Mouse (Mus musculus) thymus, postnatal 0 days (tissue): ENCODE data around the gene Gm17657. TPM values are rescaled to one million over a fixed set of nuclear protein-coding genes. Genes with fewer than 3 reads are reported as not detected.
A peak's percentile ranks its signal among the peaks of the same experiment; 100 is the strongest.
"Not testable (repeated sequence)": the region's sequence is repeated elsewhere in the genome, so short reads cannot be mapped to it uniquely, and the experiment has no call there.

ENCODE experiments used
- DNase-seq: peaks from one replicate; pipeline ENCODE4 v3.0.0-alpha.2; 2015; ENCODE audit warnings: low spot score
- polyA plus RNA-seq: library from polyadenylated mRNA; unstranded; fragments of >200 nt; fragmentation: Nextera tagmentation; extraction: Ambion mirVana; gene quantifications from 2 replicates; pipeline ENCODE4 v1.2.1, GENCODE M21; 2015

Gm17657 gene
- polyA plus RNA-seq, 1 experiment from 2014 or later: not detected

DNA sequence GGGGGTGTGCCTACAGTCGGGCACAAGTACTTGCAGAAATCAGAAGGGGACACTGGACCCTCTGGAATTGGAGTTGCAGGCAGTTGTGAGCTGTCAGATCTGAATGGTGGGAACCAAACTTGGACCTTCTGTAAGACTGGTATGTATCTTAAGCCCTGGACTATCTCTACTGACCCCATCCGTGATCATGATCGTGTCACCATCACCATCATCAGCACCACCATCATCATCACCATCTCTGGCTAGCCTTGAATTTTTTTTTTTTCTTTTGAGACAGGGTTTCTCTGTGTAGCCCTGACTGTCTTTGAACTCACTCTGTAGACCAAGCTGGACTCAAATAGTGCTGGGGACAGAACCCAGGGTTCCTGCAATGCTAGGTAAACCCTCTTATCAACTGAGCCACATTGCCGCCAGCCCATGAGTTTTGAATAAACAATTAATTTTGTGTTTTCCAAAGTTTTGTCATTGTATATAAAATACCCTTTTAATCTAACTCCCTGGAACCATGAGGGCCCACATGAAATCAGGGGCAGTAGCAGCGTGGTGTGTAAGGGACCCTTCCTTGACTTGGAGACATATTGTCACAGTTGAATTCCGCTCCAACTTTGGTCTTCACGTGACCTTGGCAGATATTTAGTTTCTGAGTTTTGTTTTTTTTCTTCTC lies 47.3 kb downstream of the Gm17657 start:
- no peak for DNase-seq

DNA sequence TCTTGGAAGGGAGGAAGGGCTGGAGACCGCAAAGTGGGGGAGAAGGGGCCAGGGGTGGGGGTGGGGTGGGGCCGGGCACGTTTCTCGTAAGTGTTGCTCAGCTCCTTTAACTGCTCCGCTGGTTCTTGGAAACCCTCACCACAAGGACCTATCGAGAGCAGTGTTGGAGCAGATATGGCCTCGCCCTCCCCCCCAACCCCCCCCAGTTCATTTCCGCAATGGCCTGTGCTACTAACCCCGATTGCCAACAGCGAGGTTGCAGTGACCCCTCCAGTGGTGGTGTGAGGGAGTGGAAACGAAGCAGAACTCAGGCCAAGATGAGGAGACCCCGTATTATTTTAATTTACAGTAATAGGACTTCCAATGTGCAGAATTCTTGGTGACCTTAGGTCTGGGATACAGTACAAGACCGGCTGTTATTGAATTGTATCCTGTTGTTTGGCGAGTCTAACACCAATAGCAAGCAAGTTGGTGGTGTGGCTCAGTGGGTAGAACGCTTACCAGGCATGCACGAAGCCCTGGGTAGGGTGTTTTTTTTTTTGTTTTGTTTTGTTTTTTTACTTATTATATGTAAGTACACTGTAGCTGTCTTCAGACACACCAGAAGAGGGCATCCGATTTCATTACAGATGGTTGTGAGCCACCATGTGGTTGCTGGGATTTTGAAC lies 48.5 kb downstream of the Gm17657 start:
- peak; percentile 42 for DNase-seq

DNA sequence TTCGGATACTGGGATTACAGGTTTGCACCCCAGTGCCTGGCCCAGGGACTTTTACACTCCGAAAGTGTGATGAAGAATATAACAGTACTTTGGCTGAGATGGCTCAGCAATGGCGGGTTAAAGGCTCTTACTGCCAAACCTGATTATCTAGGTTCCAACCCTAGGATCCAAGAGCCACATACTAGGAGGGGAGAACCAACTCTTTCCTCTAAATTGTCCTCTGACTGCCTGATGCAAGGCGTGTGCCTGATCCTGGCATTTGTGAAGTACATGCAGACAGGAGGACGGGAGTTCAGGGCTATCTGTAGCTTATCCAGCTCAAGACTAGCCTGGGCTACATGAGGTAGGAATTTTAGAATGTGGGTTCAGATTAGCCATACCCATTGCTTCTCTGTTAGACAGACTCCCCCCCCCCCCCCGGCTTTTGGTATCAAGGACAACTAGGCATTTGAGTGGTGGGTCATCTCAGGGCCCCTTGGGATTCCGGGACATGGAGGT lies 49.1 kb downstream of the Gm17657 start:
- no peak for DNase-seq

DNA sequence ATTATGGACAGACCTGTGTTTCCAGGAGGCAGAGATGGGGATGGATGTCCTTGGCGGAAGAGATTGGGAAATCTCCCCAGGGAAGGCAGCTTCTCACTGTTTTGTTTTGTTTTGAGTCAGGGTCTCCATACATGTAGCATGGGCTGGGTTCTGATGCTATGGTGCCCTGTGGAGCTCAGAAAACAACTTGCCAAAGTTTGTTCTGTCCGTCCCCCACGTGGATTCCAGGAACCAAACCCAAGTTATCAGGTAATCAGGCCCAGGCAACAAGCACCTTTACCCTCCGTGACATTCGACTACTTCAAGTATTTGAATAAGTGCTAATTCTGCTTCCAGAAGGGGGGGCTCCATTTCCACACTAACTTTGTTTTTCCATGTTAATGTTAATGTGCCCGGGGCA lies 49.9 kb downstream of the Gm17657 start:
- DNase-seq: no peak

DNA sequence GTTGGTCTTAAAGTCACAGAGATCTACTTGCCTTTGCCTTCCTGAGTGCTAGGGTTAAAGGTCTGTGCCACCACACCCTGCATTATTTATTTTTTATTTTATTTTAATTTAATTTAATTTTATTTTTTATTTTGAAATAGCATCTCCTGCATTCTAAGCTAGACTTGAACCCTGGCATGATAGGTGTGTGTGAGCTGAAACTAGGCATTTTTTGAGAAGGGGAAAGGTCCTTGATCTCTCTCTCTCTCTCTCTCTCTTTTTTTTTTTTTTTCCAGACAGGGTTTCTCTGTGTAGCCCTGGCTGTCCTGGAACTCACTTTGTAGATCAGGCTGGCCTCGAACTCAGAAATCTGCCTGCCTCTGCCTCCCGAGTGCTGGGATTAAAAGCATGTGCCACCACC lies 50.5 kb downstream of the Gm17657 start:
- DNase-seq: not testable (repeated sequence)

DNA sequence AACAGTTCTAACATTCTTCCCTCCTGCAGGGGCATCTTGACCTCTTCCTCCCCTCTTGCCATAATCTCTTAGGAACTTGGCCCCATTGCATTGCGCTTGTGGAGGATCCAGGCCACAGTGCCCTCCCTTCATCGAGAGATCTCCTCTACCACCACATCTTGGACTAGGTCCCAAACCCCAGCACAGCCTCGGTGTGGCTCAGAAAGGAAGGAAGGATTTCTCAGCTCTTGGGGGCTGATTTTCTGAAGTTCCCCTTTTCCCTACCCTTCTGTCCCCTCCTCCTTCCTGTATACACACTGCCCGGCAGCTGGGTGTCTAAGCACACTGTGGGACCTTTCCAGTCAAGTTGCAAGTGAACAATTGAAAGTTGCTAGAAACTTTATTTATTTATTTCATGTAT lies 51.4 kb downstream of the Gm17657 start:
- DNase-seq: no peak

DNA sequence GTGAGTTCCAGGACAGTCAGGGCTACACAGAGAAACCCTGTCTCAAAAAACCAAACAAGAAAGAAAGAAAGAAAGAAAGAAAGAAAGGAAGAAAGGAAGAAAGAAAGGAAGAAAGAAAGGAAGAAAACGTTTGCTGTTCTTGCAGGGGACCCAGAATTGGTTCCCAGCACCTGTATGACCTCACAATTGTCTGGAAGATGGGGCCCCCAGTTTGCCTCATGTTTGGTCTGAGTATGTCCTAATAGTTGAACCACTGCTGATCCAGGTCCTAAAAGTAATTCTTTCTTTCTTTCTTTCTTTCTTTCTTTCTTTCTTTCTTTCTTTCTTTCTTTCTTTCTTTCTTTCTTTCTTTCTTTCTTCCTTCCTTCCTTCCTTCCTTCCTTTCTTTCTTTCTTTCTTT lies 52.0 kb downstream of the Gm17657 start:
- DNase-seq: not testable (repeated sequence)

DNA sequence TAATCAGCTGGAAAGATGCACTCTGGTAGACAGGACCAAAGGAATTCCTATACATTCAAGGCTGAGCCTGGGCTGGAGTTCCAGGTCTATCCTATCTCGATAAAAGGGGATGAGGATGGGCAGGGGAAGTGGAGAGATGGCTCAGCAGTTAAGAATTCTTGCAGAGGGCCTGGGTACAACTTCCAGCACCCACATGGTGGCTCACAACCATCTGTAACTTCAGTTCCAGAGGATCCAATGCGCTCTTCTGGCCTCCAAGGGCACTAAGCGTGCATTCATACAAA lies 52.4 kb downstream of the Gm17657 start:
- DNase-seq: no peak

DNA sequence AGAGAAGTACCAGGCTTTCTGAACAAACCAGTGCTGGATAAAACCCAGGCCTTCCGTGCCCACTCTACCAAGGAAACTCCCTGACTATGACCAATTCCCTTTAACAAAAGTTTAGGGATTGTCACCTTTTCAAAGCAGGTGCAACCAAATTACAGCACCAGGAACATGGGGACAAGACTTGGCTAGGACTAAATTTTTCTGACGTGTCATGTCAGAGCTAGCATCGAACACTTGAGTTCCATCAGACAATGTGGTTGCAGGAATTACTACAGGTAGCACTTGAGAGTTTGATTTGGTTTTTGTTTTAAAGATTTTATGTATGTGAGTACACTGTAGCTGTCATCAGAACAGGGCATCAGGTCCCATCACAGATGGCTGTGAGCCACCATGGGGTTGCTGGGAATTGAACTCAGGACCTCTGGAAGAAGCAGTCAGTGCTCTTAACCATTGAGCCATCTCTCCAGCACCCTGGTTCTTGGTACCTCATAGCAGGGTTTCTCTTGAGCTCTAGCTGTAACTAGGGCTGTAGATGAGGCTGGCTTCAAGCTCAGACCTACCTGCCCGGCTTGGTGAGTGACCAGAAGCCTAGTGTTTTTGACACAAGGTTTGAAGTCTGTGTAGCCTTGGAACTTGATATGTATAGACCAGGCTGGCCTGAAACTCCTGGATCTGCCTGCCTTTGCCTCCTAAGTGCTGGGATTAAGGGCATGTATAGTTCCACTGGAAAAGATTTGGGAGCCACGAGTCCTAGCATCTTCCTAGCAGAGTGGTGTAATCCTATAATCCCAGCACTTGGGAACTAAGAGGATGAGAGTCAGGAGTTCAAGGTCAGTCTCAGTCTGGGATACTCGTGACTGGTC lies 53.0 kb downstream of the Gm17657 start:
- DNase-seq: no peak

DNA sequence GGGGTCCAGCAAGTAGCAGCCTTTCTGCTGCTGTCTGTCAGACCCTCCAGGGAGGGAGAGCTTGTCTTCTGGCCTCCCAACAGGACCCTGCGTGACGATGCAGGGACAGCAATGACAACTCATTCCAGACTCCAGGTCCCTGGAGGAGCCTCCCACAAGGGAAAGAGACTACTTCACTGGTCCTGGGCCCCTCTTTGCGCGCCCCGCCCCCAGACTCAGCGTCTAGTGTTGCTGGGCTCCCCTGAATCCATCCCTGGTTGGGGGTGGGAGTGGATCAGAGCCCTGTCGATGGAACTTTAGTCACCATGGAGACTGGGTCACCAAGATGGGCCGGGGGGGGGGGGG lies 54.7 kb downstream of the Gm17657 start:
- no peak for DNase-seq

DNA sequence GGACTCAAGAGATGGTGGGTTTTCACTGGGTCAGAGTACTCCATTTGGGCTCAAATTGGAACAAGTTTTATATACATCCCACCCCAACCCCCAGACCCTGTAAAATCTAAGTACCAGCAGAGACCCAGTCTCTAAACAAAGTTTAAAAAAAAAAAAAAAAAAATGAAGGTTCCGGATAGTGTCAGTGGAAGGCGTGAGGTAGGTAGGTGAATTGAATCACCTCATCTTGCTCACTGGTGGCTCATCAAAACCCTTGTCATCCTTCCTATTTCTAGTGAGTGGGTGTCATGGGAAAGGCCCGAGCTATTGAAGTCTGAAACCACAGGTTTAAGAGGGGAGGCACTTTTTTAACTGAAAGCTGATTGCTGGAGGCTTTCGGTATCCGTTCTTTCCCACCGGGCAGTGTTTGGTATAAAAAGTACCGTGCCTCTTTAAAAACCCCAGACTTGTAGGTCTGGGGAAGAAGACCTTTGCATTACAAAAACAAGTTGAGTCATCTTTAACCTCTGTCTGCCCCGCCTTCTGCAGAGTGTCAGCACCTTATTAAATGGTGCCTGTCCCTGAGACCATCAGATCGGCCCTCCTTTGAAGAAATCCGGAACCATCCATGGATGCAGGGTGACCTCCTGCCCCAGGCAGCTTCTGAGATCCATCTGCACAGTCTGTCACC lies 55.2 kb downstream of the Gm17657 start:
- peak; percentile 44 for DNase-seq

DNA sequence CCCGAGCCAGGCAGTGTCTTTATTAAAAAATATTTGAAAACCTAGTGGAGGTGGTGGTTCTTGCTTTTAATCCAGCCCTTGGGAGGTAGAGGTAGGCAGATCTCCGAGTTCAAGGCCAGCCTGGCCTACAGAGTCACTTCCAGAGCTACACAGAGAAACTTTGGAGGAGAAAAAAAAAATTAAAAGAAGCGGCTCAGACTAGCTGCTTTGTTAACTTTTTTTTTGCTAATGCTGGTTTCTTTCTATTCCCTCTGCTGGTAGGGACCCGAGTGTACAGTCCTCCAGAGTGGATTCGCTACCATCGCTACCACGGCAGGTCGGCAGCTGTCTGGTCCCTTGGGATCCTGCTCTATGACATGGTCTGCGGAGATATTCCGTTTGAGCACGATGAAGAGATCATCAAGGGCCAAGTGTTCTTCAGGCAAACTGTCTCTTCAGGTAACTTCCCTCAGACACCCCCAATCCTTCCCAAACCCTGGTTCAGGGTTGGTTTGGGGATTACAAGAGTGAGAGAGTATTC lies 55.9 kb downstream of the Gm17657 start:
- no peak for DNase-seq

DNA sequence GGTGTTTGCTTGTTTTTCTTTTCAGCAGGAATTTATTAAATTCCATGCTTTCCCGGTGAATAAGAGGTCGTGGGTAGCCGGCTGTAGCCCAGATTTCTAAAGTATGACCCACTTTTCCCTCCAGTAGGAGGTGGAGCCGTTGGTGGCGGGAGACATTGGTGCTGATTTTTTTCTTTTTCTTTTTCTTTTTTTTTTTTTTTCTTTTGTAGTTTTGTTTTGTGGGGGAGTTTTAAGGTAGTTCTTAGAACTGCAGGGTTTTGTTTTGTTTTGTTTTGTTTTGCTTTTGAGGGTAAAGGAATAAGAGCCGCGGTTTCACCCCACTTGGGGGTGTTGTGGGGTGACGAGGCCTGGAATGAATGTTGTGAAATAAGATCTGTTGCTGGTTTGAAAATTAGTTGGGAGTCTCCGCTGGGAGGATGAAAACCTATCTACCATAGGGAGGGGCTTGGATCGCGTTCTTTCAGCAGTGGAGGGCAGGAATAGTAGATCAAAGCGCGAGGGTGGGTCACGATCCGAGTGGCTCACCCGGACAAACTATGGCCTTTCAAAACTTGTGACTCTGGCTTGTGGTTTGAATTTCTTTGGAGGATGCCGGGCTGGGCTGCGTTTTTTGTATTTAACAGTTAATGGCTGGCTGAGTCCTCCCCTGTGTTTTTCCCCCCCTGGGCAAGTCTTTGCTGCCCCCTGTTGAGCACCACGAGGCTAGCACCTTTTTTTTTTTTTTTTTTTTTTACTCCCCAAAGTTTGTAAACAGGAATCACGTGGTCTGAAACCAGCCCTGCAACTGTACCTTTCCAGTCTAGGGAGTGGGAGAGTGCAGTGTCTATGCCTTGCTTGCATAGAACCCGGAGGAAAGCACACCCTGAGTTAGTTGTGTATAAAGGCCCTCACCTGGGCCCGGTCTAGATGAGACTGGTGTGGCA lies 56.9 kb downstream of the Gm17657 start:
- DNase-seq: peak; percentile 88

DNA sequence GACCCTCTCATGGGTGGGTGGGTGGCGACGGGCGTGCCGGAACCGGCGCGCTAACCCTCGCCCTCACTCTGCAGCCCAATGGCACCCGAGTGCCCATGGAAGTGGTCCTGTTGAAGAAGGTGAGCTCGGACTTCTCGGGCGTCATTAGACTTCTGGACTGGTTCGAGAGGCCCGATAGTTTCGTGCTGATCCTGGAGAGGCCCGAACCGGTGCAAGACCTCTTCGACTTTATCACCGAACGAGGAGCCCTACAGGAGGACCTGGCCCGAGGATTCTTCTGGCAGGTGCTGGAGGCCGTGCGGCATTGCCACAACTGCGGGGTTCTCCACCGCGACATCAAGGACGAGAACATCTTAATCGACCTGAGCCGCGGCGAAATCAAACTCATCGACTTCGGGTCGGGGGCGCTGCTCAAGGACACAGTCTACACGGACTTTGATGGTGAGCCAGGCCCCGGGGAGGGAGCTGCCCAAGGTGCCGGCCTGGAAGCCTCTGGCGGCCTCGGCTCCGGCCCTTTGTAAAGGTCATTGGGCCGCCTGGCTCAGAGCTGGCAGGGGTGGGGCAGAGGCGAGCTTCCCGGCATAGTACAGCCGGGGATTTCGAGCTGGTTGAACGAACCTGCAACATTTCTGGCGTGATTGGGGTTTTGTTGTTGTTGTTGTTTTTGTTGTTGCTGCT lies 57.7 kb downstream of the Gm17657 start:
- no peak for DNase-seq

DNA sequence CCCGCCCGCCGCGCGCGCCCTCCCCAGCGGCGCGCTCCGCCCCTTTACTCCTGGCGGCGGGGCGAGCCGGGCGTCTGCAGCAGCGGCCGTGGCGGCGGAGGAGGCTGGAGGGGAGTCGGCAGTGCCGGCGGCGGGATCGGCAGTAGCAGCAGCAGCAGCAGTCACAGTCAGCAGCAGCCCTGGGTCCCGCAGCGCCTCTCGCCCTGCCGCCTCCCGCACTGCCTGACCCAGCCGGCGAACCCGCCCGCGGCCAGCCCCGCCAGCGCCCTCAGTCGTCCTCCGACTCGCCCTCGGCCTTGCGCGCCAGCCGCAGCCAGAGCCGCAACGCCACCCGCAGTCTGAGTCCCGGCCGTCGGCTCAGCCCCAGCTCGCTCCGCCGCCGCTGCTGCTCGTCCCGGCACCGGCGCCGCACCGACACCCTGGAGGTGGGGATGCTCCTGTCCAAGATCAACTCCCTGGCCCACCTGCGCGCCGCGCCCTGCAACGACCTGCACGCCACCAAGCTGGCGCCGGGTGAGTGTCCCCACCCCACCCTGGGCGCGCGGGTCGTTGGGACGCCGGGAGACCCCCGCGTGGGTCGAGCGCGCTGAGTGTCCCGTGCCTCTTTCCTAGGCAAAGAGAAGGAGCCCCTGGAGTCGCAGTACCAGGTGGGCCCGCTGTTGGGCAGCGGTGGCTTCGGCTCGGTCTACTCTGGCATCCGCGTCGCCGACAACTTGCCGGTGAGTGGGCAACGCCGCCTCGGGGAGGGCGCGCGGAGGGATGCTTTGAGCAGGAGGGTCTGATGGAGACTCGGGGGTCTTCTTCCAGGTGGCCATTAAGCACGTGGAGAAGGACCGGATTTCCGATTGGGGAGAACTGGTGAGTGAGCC lies 58.5 kb downstream of the Gm17657 start, which contains the start of gene Pim1:
TSS of gene Pim1 (plus strand) at position 41 of the 869 bp plus-strand sequence.
- DNase-seq: peak; percentile 74

DNA sequence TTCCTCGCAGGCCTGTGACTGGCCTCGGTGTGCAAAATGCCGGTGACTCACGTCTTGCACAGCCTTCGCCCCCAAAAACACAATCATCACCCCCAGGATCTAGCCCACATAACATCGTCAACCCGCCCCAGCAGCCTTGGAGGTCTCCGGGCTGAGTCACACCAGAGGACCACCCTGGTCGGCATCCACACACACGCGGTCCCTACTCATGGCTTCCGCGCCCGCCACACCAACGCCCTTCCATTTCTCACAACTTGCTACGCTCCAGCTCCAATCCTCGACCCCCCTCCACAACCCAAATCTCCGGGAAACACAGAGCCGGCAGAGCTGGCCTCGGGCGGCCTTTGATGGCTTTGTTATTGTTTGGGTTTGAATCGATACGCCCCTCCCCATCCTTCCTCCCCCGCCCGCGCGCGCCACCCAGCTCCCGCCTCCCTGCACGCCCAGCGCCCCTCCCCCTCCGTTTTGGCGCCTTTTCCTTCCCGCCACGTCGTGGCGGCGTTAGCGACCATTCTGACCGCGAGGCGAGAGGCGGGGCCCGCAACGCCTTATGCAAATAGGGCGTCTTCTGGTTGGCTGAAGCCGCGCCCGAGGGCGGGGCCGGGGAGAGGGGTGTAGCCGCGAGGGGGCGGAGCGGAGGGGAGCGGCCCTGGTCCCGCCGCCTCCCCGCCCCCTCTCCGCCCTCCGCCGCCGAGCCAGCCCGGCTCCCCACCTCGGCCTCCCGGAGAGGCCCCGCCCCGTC lies 59.3 kb downstream of the Gm17657 start:
- DNase-seq: peak; percentile 99

DNA sequence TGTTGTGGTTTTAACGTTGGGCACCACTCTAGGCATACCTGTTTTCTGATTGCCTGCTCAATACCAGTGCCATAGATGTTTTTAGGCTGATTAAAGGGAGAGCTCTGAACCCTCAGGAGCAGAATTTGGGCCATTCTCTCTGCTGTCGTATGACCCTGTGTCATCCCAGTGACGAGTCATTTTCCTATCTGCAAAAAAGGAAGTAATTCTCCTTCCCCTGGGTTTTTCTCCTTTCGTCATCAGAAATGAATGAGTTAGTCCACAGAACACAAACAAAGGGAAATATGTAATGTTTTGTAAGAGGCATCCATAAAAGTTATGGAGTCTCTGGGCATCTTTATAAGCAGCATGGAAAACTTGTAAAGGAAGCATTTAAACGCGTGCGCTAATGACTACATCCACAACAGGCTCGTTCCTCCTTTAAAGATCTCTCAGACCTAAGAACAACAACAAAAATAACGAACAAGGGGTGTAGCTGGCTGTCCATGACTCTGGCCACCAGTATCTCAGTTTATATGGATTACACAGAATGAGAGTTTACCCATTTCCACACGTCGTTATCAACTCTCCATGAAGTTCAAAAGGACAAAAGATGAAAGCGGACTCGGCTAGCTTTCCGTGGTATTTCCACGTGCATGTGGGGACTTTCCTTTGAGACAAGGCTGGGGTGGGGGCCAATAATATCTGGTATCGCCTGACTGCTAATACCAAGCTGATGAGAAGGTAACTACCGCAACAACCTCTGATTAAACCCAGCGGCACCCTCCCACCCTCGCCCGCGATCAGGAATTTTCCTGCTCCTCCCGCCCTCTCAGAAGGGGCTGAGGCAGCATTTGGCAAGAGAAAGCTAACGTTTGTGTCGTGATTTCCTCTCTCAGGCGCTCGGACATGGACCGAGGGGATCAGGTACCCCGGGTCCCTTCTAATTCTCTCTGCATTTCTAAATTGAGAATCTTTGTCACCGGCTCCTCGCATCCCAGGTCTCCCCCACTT lies 60.2 kb downstream of the Gm17657 start:
- DNase-seq: peak; percentile 33
